Mouse (Mus musculus) heart, embryonic 15.5 days (tissue): ENCODE measurements at regions not wholly inside any gene's neighbourhood (a gene's known extent, or its start where the extent isn't known, plus 50 kb on each side); places are given as distances from the start of the nearest gene placed in this dataset.
"Not testable (repeated sequence)": the region's sequence is repeated elsewhere in the genome, so short reads cannot be mapped to it uniquely, and the experiment has no call there.

ENCODE experiments used
- ATAC-seq: fragments of 200-750 bp; cut with Nextera tagmentation; replicated peaks from 2 replicates; pipeline ENCODE4 v1.8.0; 2017; ENCODE audit warnings: low read depth, moderate TSS enrichment; ENCODE audit not compliant: insufficient number of reproducible peaks, insufficient read depth, low FRiP score
- H3K27ac ChIP-seq: fragments of 300-500 bp; sonication (generic); 2 replicates; pipeline ENCODE4 v1.5.1; 2015; ENCODE audit warnings: mild to moderate bottlenecking, inconsistent platforms
- H3K27me3 ChIP-seq: fragments of 300-500 bp; sonication (generic); 2 replicates; pipeline ENCODE4 v1.6.1; 2015; ENCODE audit warnings: inconsistent platforms
- H3K36me3 ChIP-seq: fragments of 300-500 bp; sonication (generic); 2 replicates; pipeline ENCODE4 v1.6.1; 2015; ENCODE audit warnings: mild to moderate bottlenecking, inconsistent platforms
- H3K4me1 ChIP-seq: fragments of 300-500 bp; sonication (generic); replicated peaks from 2 replicates; pipeline ENCODE4 v1.6.1; 2015; ENCODE audit warnings: inconsistent platforms
- H3K4me2 ChIP-seq: fragments of 300-500 bp; sonication (generic); 2 replicates; pipeline ENCODE4 v1.6.1; 2015; ENCODE audit warnings: inconsistent platforms, mild to moderate bottlenecking, moderate library complexity
- H3K4me3 ChIP-seq: fragments of 300-500 bp; sonication (generic); 2 replicates; pipeline ENCODE4 v1.5.1; 2015; ENCODE audit warnings: mild to moderate bottlenecking, inconsistent platforms
- H3K9ac ChIP-seq: fragments of 300-500 bp; sonication (generic); 2 replicates; pipeline ENCODE4 v1.6.1; 2015; ENCODE audit warnings: mild to moderate bottlenecking, inconsistent platforms
- H3K9me3 ChIP-seq: fragments of 300-500 bp; sonication (generic); replicated peaks from 2 replicates; pipeline ENCODE4 v1.6.1; 2016; ENCODE audit warnings: inconsistent platforms
- WGBS: fragments of 180-500 bp; shearing (Covaris S2); methylation state at CpG from one replicate; pipeline ENCODE4 v1.1.7; 2015; ENCODE audit warnings: mixed read lengths; 5-methylcytosine and 5-hydroxymethylcytosine counted together

- Histone ChIP-seq H3K27me3 (no peaks in the 10 kb centered on the region), H3K9me3 (no peaks in the 10 kb centered on the region), H3K9ac (no peak overlapping the region), H3K4me3 (no peak overlapping the region), H3K27ac (no peak overlapping the region), H3K4me1 (no peaks in the 10 kb centered on the region; the same call in 1 of the 2 replicates), H3K4me2 (no peak overlapping the region), H3K36me3 (no peaks in the 10 kb centered on the region)
- ATAC-seq, result no peak
- WGBS, result 88% methylated on average over 3 of the region's 3 CpGs
Observed at GRCm38 (mm10) chr2:48315306-48315705, 498.6 kb upstream of the Acvr2a start.

GRCm38 (mm10) chr2:48316180-48316889 lies 497.6 kb upstream of the Acvr2a start:
- Histone ChIP-seq H3K36me3 (no peaks in the 10 kb centered on the region), H3K4me1 (no peaks in the 10 kb centered on the region; the same call in 1 of the 2 replicates), H3K4me2 (no peak overlapping the region), H3K9me3 (no peaks in the 10 kb centered on the region), H3K9ac (no peak overlapping the region), H3K27me3 (no peaks in the 10 kb centered on the region), H3K4me3 (no peak overlapping the region), H3K27ac (no peak overlapping the region)
- WGBS, result 80% methylated on average over 8 of the region's 8 CpGs
- ATAC-seq, result no peak

GRCm38 (mm10) chr2:48317821-48318220 lies 496.1 kb upstream of the Acvr2a start:
- Histone ChIP-seq H3K4me1 (no peaks in the 10 kb centered on the region; the same call in 1 of the 2 replicates), H3K4me2 (no peak overlapping the region), H3K4me3 (no peak overlapping the region), H3K9me3 (no peaks in the 10 kb centered on the region), H3K27ac (no peak overlapping the region), H3K27me3 (no peaks in the 10 kb centered on the region), H3K9ac (no peak overlapping the region), H3K36me3 (no peaks in the 10 kb centered on the region)
- 61% methylated on average over 7 of the region's 7 CpGs for WGBS
- ATAC-seq, result no peak

GRCm38 (mm10) chr2:48318384-48319030 lies 495.4 kb upstream of the Acvr2a start:
- ATAC-seq, result no peak
- H3K27me3 ChIP-seq, result no peaks in the 10 kb centered on the region
- H3K4me2 ChIP-seq, result no peak overlapping the region
- no peak overlapping the region for H3K27ac ChIP-seq
- H3K9me3 ChIP-seq, result no peaks in the 10 kb centered on the region
- no peak overlapping the region for H3K9ac ChIP-seq
- H3K36me3 ChIP-seq, result no peaks in the 10 kb centered on the region
- WGBS, result 53% methylated on average over 8 of the region's 8 CpGs
- H3K4me3 ChIP-seq, result no peak overlapping the region
- H3K4me1 ChIP-seq, result no peaks in the 10 kb centered on the region; the same call in 1 of the 2 replicates

- ATAC-seq, result no peak
- Histone ChIP-seq H3K36me3 (no peaks in the 10 kb centered on the region), H3K4me3 (no peak overlapping the region), H3K27ac (no peak overlapping the region), H3K9ac (no peak overlapping the region), H3K9me3 (no peaks in the 10 kb centered on the region), H3K27me3 (no peaks in the 10 kb centered on the region), H3K4me1 (no peaks in the 10 kb centered on the region; the same call in 1 of the 2 replicates), H3K4me2 (no peak overlapping the region)
- 75% methylated on average over 4 of the region's 4 CpGs for WGBS
Observed at GRCm38 (mm10) chr2:48321471-48321870, 492.4 kb upstream of the Acvr2a start.

- Histone ChIP-seq H3K27me3 (no peaks in the 10 kb centered on the region), H3K4me3 (no peak overlapping the region), H3K4me2 (no peak overlapping the region), H3K9me3 (no peaks in the 10 kb centered on the region), H3K27ac (no peak overlapping the region), H3K36me3 (no peaks in the 10 kb centered on the region), H3K4me1 (no peaks in the 10 kb centered on the region; the same call in 1 of the 2 replicates), H3K9ac (no peak overlapping the region)
- 68% methylated on average over 5 of the region's 5 CpGs for WGBS
- ATAC-seq, result no peak
Observed at GRCm38 (mm10) chr2:48322278-48322677, 491.6 kb upstream of the Acvr2a start.

GRCm38 (mm10) chr2:48328204-48328603 lies 485.7 kb upstream of the Acvr2a start:
- no peaks in the 10 kb centered on the region for H3K27me3 ChIP-seq
- H3K4me2 ChIP-seq, result no peak overlapping the region
- no peaks in the 10 kb centered on the region; the same call in 1 of the 2 replicates for H3K4me1 ChIP-seq
- H3K4me3 ChIP-seq, result no peak overlapping the region
- no peaks in the 10 kb centered on the region for H3K9me3 ChIP-seq
- H3K9ac ChIP-seq, result no peak overlapping the region
- H3K36me3 ChIP-seq, result no peaks in the 10 kb centered on the region
- H3K27ac ChIP-seq, result no peak overlapping the region
- ATAC-seq, result no peak

- no peaks in the 10 kb centered on the region for H3K36me3 ChIP-seq
- peak overlapping the region; percentile 32 for H3K4me3 ChIP-seq
- no peak overlapping the region for H3K27ac ChIP-seq
- peak overlapping the region; percentile 46 for H3K4me2 ChIP-seq
- 35% methylated on average over 10 of the region's 10 CpGs for WGBS
- H3K9me3 ChIP-seq, result no peaks in the 10 kb centered on the region
- no peak for ATAC-seq
- H3K27me3 ChIP-seq, result no peaks in the 10 kb centered on the region
- no peaks in the 10 kb centered on the region; the same call in 1 of the 2 replicates for H3K4me1 ChIP-seq
- no peak overlapping the region for H3K9ac ChIP-seq
Observed at GRCm38 (mm10) chr2:48332783-48333182, 481.1 kb upstream of the Acvr2a start.

- no peaks in the 10 kb centered on the region for H3K9me3 ChIP-seq
- no peak for ATAC-seq
- no peaks in the 10 kb centered on the region for H3K27me3 ChIP-seq
- no peaks in the 10 kb centered on the region for H3K4me1 ChIP-seq
- H3K4me2 ChIP-seq, result no peak overlapping the region
- no peak overlapping the region for H3K4me3 ChIP-seq
- H3K27ac ChIP-seq, result no peak overlapping the region
- WGBS, result 71% methylated on average over 4 of the region's 4 CpGs
- H3K9ac ChIP-seq, result no peak overlapping the region
- no peaks in the 10 kb centered on the region for H3K36me3 ChIP-seq
Observed at GRCm38 (mm10) chr2:48348021-48348420, 465.9 kb upstream of the Acvr2a start.

- Histone ChIP-seq H3K4me2 (no peak overlapping the region), H3K36me3 (no peaks in the 10 kb centered on the region), H3K9ac (no peak overlapping the region), H3K4me3 (no peak overlapping the region), H3K27me3 (no peaks in the 10 kb centered on the region), H3K9me3 (no peaks in the 10 kb centered on the region), H3K27ac (no peak overlapping the region), H3K4me1 (no peaks in the 10 kb centered on the region)
- ATAC-seq, result no peak
- 63% methylated on average over 3 of the region's 3 CpGs for WGBS
Observed at GRCm38 (mm10) chr2:48349794-48350193, 464.1 kb upstream of the Acvr2a start.

- ATAC-seq, result no peak
- Histone ChIP-seq H3K36me3 (no peaks in the 10 kb centered on the region), H3K4me1 (no peaks in the 10 kb centered on the region), H3K4me2 (no peak overlapping the region), H3K4me3 (no peak overlapping the region), H3K9ac (no peak overlapping the region), H3K27ac (no peak overlapping the region), H3K27me3 (no peaks in the 10 kb centered on the region), H3K9me3 (no peaks in the 10 kb centered on the region)
- WGBS, result 97% methylated on average over 1 of the region's 1 CpGs
Observed at GRCm38 (mm10) chr2:48350206-48350605, 463.7 kb upstream of the Acvr2a start.

- peak overlapping the region; percentile 71 for H3K27ac ChIP-seq
- H3K9ac ChIP-seq, H3K4me2 ChIP-seq, H3K27me3 ChIP-seq, H3K9me3 ChIP-seq, H3K36me3 ChIP-seq, ATAC-seq, H3K4me1 ChIP-seq, H3K4me3 ChIP-seq: not testable (repeated sequence)
- 21% methylated on average over 4 of the region's 4 CpGs for WGBS
Observed at GRCm38 (mm10) chr2:48371572-48371971, 442.3 kb upstream of the Acvr2a start.
